Mouse (Mus musculus) bone marrow, adult 2 months (tissue): ENCODE results near the gene Wasf3.

Source experiments
- CTCF ChIP-seq: fragments of 200-500 bp; IDR thresholded peaks from 2 replicates; pipeline ENCODE4 v1.5.1; 2011; ENCODE audit warnings: low read length, control low read depth; ENCODE audit not compliant: control insufficient read depth, insufficient read depth
- POLR2A ChIP-seq: fragments of 200-500 bp; IDR thresholded peaks from 2 replicates; pipeline ENCODE4 v1.6.1; 2011; ENCODE audit warnings: low read depth, mild to moderate bottlenecking, control low read depth, low read length, borderline replicate concordance; ENCODE audit not compliant: control insufficient read depth

DNA sequence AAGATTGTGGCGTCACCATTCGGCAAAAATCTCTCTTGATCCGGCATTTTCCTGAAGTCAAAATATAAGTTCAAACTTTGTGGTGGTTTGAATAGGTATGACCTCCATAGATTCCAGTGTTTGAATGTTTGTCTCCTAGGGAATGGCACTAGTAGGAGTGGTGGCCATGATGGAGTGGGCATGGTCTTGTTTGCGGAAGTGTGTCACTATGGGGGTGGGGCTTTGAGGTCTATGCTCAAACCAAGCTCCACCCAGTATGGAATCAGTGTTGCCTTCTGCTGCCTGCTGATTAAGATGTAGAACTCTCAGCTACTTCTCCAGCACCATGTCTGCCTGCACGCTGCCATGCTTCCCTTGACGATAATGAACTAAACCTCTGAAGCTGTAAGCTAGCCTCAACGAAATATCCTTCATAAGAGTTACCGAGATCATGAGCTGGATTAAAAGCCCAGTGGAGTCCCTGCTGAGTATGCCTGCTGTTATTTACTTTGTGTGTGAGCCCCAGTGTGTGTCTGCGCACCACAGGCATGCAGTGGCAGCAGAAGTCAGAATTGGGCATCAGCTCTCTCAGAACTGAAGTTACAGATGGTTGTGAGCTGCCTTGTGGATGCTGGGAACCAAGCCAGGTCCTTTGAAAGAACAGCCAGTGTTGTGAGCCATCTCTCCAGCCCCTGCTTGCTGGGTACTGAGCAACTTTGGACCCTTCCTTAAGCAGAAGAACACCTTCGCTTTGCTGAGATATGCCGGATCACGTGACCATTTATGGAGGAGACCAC lies 39.7 kb upstream of the Wasf3 start:
- TF ChIP-seq CTCF, result no peak
- TF ChIP-seq POLR2A, result no peak
